Mouse (Mus musculus) mouse embryonic stem cell (cell line): Measurements from ENCODE around the gene Slc35b2.

ENCODE experiments used
- in situ Hi-C, 2 experiments: fragments of 300-500 bp; cut with MboI; formaldehyde crosslinking; loops; 1 replicate in 1 of 2; 3 replicates in 1 of 2; pipeline ENCODE4 v1.14.3; 2019 to 2020; ENCODE audit warnings: low sequenced_read_pairs in 2 of 2, low pct_unique_long_range_greater_than_20kb in 1 of 2, mixed read lengths in 1 of 2; ENCODE audit not compliant: unreplicated experiment in 1 of 2

Gene Slc35b2

DNA sequence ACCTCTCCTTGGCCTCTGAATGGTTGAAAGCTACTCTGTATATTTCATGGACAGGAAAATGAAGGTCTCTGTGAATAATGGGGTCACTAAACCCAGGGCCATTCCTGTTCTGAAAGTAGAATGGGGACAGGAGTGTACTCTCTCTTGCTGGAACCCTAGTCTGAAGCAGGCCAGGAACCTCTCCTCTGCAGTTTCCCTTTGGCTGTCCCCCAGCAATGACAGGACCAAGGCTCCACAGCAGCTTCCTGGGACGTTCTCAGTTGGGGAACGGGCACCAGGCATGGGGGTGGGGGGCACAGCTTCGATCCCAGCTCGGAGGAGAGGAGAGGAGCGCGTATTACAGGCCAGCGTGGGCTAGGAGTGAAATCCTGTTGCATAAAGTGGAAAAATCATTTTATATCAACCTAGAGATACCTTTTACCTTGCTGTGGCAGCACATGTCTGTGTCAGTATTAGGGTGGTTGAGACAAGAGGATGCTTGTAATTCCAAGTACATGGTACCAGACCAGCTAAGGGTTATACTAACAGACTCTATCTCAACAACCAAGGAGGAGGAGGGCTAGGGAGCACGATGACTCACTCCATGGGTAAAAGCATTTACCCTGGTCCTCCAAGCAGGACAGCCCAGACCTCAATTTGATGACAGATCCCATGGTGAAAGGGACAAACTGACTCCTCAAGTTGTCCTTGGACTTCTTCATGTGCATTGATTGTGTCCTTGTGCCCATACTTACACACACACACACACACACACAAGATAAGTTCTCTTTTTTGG is 11.6 kb downstream of the Slc35b2 start:
- in situ Hi-C loops: no loop called here

GRCm38 (mm10) chr17:45578242-45578641 is 14.6 kb downstream of the Slc35b2 start:
- in situ Hi-C loops: no loop called here

DNA sequence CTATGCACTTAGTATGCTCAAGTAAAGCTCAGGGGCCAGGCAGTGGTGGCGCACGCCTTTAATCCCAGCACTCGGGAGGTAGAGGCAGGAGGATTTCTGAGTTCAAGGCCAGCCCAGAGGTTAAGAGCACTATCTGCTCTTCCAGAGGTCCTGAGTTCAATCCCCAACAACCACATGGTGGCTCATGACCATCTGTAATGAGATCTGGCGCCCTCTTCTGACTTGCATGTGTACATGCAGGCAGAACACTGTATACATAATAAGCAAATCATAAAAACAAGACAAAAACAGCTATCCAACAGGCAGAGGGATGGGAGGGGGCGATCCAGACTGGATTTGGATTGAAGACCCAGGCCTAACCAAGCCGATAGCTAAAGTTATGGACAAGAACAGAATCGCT is 15.2 kb downstream of the Slc35b2 start:
- in situ Hi-C loops: no loop called here

DNA sequence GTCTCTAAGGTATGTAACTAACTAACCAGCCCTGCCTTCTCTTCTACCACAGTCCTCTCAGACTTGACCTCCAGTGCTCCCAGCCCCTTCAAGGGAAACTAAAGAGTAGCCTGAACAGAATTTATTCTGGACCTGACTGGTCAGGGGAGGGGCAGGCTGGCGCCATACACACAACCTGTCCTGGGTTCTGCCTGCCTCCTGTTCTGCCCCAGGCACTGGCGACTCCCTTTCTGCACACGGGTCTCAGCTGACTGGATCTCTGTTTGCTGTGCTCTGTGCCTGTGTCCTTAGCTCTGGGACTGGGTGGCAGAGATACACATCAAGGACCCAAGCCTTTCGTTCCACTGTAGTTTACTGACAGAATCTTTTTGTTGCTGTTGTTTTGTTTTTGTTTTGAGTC is 15.9 kb downstream of the Slc35b2 start:
- in situ Hi-C loops: no loop called here

- in situ Hi-C loops: no loop called here
Observed at GRCm38 (mm10) chr17:45580958-45581477, 17.3 kb downstream of the Slc35b2 start.

- in situ Hi-C loops: no loop called here
Observed at GRCm38 (mm10) chr17:45581567-45581983, 17.9 kb downstream of the Slc35b2 start.

DNA sequence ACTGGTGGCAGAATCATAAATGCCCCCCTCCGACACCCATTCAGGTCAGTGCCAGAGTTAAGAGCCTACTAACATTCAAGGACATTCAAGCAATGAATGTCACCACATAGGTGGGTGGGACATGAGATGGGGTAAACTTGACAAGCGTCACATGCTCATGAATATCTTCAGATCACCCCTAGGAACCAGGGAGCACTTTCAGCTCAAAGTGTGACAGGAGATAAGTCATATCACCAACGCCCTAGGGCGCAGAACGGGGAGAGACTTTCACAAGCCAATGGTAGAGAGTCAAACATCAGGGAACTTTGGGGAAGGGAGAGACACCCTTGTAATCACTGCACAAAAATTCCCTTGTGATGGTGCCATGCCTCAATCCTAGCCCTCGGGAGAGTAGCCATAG is 18.5 kb downstream of the Slc35b2 start:
- in situ Hi-C loops: no loop called here

DNA sequence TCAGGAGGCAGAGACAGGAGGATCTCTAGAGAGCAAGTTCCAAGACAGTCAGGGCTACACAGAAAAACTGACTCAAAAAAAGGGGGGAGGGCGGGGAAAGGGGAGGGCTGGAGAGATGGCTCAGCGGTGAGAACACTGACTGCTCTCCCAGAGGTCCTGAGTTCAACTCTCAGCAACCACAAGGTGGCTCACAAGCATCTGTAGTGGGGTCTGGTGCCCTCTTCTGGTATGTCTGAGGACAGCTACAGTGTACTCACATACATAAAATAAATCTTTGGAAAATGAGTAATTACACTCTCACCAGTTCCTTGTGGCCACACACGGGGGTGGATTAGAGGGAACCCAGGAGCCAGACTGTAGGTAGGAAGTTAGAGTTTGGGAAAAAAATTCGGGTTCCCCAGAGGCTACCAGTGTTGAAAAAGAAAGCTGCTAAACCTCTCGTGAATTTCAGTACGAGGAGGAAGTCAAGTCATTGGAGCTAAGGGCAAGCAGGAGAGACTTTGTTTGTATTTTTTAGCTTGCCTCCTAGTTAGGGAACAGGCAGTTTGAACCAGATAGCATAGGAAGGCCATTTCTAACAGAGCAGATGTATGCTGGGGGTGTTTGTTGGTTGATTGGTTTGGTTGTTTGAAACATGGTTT is 19.2 kb downstream of the Slc35b2 start:
- in situ Hi-C loops: no loop called here

- in situ Hi-C loops: no loop called here
Observed at GRCm38 (mm10) chr17:45584096-45584896, 20.6 kb downstream of the Slc35b2 start.

DNA sequence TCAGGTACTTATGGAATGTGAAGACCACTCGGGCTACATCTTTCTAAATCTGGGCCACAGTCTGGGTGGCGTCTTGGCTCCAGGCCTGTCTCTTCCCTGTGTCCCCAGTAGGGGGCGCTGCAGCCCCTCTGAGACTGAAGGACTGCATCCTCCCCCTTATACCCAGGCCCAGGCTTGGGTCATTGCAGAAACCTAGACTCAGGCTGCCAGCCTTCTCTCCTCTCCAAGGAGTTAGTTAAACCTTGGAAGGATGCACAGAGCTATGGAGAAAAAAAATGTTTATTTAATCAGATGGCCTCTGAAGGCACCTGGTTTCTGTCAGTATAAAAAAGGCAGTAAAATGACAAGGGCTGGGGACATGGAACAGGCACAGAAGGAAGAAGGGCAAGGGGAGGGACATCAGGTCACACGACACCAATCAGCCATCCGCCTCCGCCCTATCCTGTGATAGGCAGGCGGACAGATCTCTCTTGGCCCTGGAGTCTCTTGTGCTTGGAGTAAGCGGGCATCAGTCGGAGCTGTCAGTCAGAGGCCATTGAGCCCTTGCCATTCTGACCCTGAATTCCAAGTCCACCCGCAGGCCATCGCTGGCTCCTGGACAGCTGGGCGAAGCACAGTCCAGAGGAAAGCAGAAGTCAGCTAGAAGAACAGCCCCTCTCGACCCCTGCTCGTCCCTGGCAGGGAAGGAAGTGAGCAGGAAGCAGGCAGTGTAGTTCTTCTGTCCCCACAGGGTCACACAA is 21.4 kb downstream of the Slc35b2 start:
- in situ Hi-C loops: loop anchor here (5.0 kb wide), 2 partner anchors 42 to 67 kb away; no protein-coding TSS in a partner anchor

GRCm38 (mm10) chr17:45585725-45586448 is 22.2 kb downstream of the Slc35b2 start:
- in situ Hi-C loops: loop anchor here (5.0 kb wide), 2 partner anchors 41 to 66 kb away; no protein-coding TSS in a partner anchor

GRCm38 (mm10) chr17:45586449-45586837 is 22.8 kb downstream of the Slc35b2 start:
- in situ Hi-C loops: loop anchor here (5.0 kb wide), 2 partner anchors 41 to 66 kb away; no protein-coding TSS in a partner anchor

GRCm38 (mm10) chr17:45588370-45588769 is 24.7 kb downstream of the Slc35b2 start:
- in situ Hi-C loops: loop anchor here (5.0 kb wide), 2 partner anchors 39 to 64 kb away; no protein-coding TSS in a partner anchor

DNA sequence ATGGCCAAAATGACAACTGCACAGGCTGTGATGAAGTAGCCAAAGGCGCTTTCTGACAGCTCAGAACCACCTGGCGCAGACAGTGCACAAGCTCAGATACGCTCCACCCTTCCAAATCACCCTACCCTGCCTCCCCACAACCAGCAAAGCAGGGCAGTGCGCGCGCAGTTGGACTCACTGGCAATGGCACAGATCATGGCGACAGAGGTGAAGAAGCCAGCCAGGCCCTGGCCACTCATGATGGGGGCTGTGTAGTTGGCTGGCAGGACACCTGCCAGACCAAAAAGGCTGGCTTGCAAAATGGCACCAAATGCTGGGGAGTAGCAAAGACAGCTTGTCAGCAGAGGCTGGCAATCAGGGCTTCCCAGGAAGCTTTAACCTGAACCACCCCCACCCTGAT is 25.6 kb downstream of the Slc35b2 start:
- in situ Hi-C loops: loop anchor here (5.0 kb wide), 2 partner anchors 38 to 63 kb away; no protein-coding TSS in a partner anchor

DNA sequence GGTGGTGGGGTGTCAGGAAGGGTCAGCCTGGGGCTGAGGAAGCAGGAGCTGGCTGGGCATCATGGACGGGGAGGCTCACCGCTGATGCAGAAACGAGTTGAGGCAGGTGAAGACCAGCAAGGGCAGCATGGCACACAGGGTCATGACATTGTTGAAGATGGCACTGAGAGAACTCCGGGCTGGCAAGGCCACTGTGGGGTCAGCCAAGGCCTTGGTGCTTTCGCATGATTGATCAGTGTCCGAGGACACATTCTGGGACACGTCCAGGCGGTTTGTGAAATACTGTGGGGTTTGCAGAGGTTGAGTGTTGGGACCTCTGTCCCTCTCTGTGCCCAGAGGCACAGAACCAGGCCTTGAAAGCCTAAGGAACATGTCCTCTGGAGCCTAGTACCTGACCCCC is 26.2 kb downstream of the Slc35b2 start:
- in situ Hi-C loops: loop anchor here (5.0 kb wide), 2 partner anchors 37 to 62 kb away; no protein-coding TSS in a partner anchor

DNA sequence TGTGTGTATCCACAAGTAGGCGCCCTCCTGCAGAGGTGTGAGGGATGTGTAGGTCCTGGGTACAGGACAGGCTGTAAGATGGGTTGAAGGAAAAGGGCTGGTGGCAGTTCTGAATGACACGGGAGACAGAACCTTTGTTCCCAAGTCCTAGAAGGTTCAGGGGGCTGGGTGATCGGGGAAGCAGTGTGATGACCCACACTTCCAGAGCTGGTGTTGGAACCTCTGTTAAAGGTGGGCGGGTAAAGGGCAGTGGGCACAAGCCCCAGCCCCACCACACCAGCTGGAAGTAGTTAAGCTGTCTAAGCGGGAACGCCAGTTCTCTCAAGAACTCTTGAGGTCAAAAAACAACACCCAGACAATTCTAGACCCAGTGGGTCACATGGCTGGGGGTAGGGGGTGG is 26.7 kb downstream of the Slc35b2 start:
- in situ Hi-C loops: no loop called here
